Mouse (Mus musculus) adrenal gland, postnatal 14 days (tissue): ENCODE results near the gene Tex38. TPM values are rescaled to one million over a fixed set of nuclear protein-coding genes. Genes with fewer than 3 reads are reported as not detected.

Source experiments
- DNase-seq: peaks from one replicate; pipeline ENCODE4 v3.0.0; 2021; ENCODE audit warnings: mixed read lengths
- total RNA-seq: library from RNA; stranded (reverse); gene quantifications from 2 replicates; pipeline ENCODE4 v1.2.3, GENCODE M21; 2021

Gene Tex38
- total RNA-seq, 1 experiment from 2014 or later, result 1.2 TPM

GRCm38 (mm10) chr4:115775056-115775455, 5.8 kb downstream of the Tex38 start:
- no peak for DNase-seq

GRCm38 (mm10) chr4:115767647-115768467, 13.0 kb downstream of the Tex38 start:
- no peak for DNase-seq

GRCm38 (mm10) chr4:115764581-115764980, 16.2 kb downstream of the Tex38 start:
- DNase-seq, result no peak

GRCm38 (mm10) chr4:115761206-115761605, 19.6 kb downstream of the Tex38 start:
- DNase-seq, result peak; percentile 84

GRCm38 (mm10) chr4:115754851-115755250, 26.0 kb downstream of the Tex38 start:
- no peak for DNase-seq

GRCm38 (mm10) chr4:115754101-115754500, 26.7 kb downstream of the Tex38 start:
- DNase-seq, result no peak

GRCm38 (mm10) chr4:115749336-115749735, 31.5 kb downstream of the Tex38 start:
- no peak for DNase-seq

GRCm38 (mm10) chr4:115748181-115748580, 32.6 kb downstream of the Tex38 start:
- DNase-seq, result no peak

GRCm38 (mm10) chr4:115743096-115743495, 37.7 kb downstream of the Tex38 start:
- DNase-seq, result peak; percentile 29

GRCm38 (mm10) chr4:115742658-115743057, 38.2 kb downstream of the Tex38 start:
- DNase-seq, result no peak

- DNase-seq, result peak; percentile 30
Observed at GRCm38 (mm10) chr4:115738481-115738985, 42.3 kb downstream of the Tex38 start.

GRCm38 (mm10) chr4:115737551-115738041, 43.2 kb downstream of the Tex38 start, which contains the start of gene Efcab14:
TSS of gene Efcab14 (plus strand) at chr4:115737744.
- peak; percentile 99 for DNase-seq

- DNase-seq, result no peak
Observed at GRCm38 (mm10) chr4:115734867-115735266, 46.0 kb downstream of the Tex38 start.

- DNase-seq, result no peak
Observed at GRCm38 (mm10) chr4:115733746-115734145, 47.1 kb downstream of the Tex38 start.

GRCm38 (mm10) chr4:115732223-115732818, 48.5 kb downstream of the Tex38 start:
- no peak for DNase-seq

GRCm38 (mm10) chr4:115731588-115732222, 49.1 kb downstream of the Tex38 start:
- DNase-seq, result peak; percentile 79

Other genes with a start within 250 kb of the Tex38 start
- gene Cyp4a31, start 217.4 kb downstream of the Tex38 start, total RNA-seq, result 0.68 and 5.7 TPM in 2 replicates
- 3.1 and 9.7 TPM in 2 replicates for gene Cyp4a32, start 180.0 kb downstream of the Tex38 start, total RNA-seq
- 18.5 and 28.6 TPM in 2 replicates for gene Cyp4b1, start 133.3 kb downstream of the Tex38 start, total RNA-seq
- gene Efcab14, start 43.3 kb downstream of the Tex38 start, total RNA-seq, result 57.2 and 60.1 TPM in 2 replicates
- gene Atpaf1, start 3.8 kb upstream of the Tex38 start, total RNA-seq, result 42.6 and 46.2 TPM in 2 replicates
- 10.2 and 12.4 TPM in 2 replicates for gene Mob3c, start 47.1 kb upstream of the Tex38 start, total RNA-seq
- 29.3 and 42.4 TPM in 2 replicates for gene Mknk1, start 58.2 kb upstream of the Tex38 start, total RNA-seq
- not detected in 2 replicates for gene Kncn, start 103.4 kb upstream of the Tex38 start, total RNA-seq
- not detected in 2 replicates for gene 6430628N08Rik, start 109.6 kb upstream of the Tex38 start, total RNA-seq
- gene Dmbx1, start 158.9 kb upstream of the Tex38 start, total RNA-seq, result not detected in 2 replicates
- 5.6 and 9.9 TPM in 2 replicates for gene Faah, start 236.9 kb upstream of the Tex38 start, total RNA-seq